Mouse (Mus musculus) neural tube, embryonic 13.5 days (tissue): Measurements from ENCODE around the gene Dlgap1. TPM values are rescaled to one million over a fixed set of nuclear protein-coding genes. Genes with fewer than 3 reads are reported as not detected.

Experiments
- ATAC-seq: fragments of 200-750 bp; cut with Nextera tagmentation; 2 replicates; pipeline ENCODE4 v1.8.0; 2017; ENCODE audit warnings: low read depth, mild to moderate bottlenecking, moderate TSS enrichment, moderate library complexity
- H3K27ac ChIP-seq: fragments of 300-500 bp; sonication (generic); replicated peaks from 2 replicates; pipeline ENCODE4 v1.5.1; 2015; ENCODE audit warnings: moderate library complexity, mild to moderate bottlenecking, inconsistent platforms
- H3K27me3 ChIP-seq: fragments of 300-500 bp; sonication (generic); 2 replicates; pipeline ENCODE4 v1.6.1; 2015; ENCODE audit warnings: mild to moderate bottlenecking, inconsistent platforms
- H3K36me3 ChIP-seq: fragments of 300-500 bp; sonication (generic); 2 replicates; pipeline ENCODE4 v1.6.1; 2015; ENCODE audit warnings: mild to moderate bottlenecking, inconsistent platforms
- H3K4me1 ChIP-seq: fragments of 300-500 bp; sonication (generic); replicated peaks from 2 replicates; pipeline ENCODE4 v1.6.1; 2015; ENCODE audit warnings: inconsistent platforms
- H3K4me2 ChIP-seq: fragments of 300-500 bp; sonication (generic); 2 replicates; pipeline ENCODE4 v1.6.1; 2015; ENCODE audit warnings: inconsistent platforms, mild to moderate bottlenecking, moderate library complexity
- H3K4me3 ChIP-seq: fragments of 300-500 bp; sonication (generic); 2 replicates; pipeline ENCODE4 v1.5.1; 2015; ENCODE audit warnings: mild to moderate bottlenecking, inconsistent platforms
- H3K9ac ChIP-seq: fragments of 300-500 bp; sonication (generic); 2 replicates; pipeline ENCODE4 v1.6.1; 2015; ENCODE audit warnings: moderate library complexity, mild to moderate bottlenecking, inconsistent platforms
- H3K9me3 ChIP-seq: fragments of 300-500 bp; sonication (generic); 2 replicates; pipeline ENCODE4 v1.6.1; 2016; ENCODE audit warnings: inconsistent platforms
- WGBS: fragments of 180-500 bp; shearing (Covaris S2); methylation state at CpG from one replicate; pipeline ENCODE4 v1.1.7; 2015; 5-methylcytosine and 5-hydroxymethylcytosine counted together
- polyA plus RNA-seq: library from polyadenylated mRNA; unstranded; fragments of >200 nt; fragmentation: Nextera tagmentation; extraction: Ambion mirVana; gene quantifications from 2 replicates; pipeline ENCODE4 v1.2.1, GENCODE M21; 2015

Dlgap1 gene
- polyA plus RNA-seq, 1 experiment from 2014 or later = 19.2 TPM

DNA sequence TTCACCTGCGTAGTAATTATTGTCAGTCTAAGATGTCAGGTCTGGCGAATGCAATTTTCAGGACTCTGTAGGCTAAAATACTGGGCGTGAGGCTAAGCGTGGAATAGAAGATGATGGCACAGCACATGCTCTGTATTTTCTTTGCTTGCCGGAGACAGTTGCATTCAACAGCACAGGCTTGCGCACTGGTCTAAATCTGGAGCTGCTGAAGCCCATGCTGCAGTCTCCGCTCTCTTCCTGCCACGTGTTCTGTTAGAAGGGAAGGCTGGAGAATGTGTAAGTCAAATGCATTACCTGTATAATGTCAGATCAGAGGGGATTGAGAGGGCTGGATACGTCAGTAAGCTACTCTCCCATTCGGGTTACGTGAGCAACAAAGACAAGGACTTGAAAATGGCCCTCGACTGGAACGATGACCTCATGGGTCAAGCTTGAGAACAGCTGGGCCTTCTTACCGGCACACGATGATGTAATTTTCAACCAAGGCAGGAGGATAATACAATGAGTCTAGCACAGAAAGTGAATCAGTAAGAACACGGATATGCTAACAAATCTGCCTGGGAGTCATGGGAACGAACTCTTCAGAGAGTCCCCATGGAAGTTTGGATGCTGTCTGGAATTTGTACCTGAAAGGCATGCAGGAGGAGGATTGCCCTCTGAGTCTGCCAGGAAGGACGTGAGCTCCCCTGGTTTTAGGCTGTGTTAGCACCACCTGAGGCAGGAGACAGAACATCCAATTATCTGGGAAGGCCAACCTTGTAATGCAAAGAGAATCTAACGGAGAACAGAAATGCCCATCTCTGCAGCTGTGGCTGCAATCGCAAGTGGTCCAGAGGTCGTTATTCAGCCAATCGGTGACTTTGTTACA, 339.7 kb downstream of the Dlgap1 start:
- H3K36me3 ChIP-seq = no peaks in the 10 kb centered on the region
- 0 out of 2 replicates have a peak overlapping the region, but pooled peaks have one; percentile 1 for H3K4me2 ChIP-seq
- ATAC-seq = peak; percentile 64
- no peak overlapping the region for H3K4me3 ChIP-seq
- H3K27me3 ChIP-seq = no peaks in the 10 kb centered on the region
- peak overlapping the region; percentile 74 for H3K27ac ChIP-seq
- H3K9me3 ChIP-seq = no peaks in the 10 kb centered on the region
- H3K9ac ChIP-seq = no peak overlapping the region
- WGBS = 67% methylated on average over 22 of the region's 22 CpGs
- H3K4me1 ChIP-seq = peaks cover 30% of the 10 kb centered on the region

- no peak overlapping the region for H3K4me3 ChIP-seq
- no peaks in the 10 kb centered on the region for H3K36me3 ChIP-seq
- WGBS = 87% methylated on average over 5 of the region's 5 CpGs
- no peaks in the 10 kb centered on the region for H3K9me3 ChIP-seq
- no peak for ATAC-seq
- no peak overlapping the region for H3K9ac ChIP-seq
- H3K27ac ChIP-seq = no peak overlapping the region
- no peaks in the 10 kb centered on the region for H3K27me3 ChIP-seq
- H3K4me2 ChIP-seq = no peak overlapping the region
- H3K4me1 ChIP-seq = no peaks in the 10 kb centered on the region
Measured at GRCm38 (mm10) chr17:70316327-70316726, 347.5 kb downstream of the Dlgap1 start.

DNA sequence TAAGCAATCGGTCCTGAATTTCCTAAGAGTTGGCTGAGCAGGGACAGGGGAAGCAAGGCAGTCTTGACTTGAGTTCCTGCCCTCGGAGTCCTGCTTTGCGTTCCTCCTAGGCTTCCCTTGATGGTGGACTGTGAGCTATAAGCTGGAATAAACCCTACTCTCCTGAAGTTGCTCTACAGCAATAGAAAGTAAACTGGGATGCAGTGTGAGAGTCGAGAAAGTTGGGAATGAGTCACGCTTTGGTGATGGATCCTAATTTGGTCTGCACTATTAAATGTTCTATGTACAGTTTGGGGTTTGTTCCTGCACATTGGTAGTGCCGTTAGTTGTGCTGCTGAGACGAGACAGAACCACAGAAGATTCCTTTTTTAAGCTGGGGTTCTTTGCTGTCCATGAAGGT, 348.9 kb downstream of the Dlgap1 start:
- no peak overlapping the region for H3K9ac ChIP-seq
- H3K27ac ChIP-seq = no peak overlapping the region
- no peaks in the 10 kb centered on the region for H3K36me3 ChIP-seq
- no peak overlapping the region for H3K4me2 ChIP-seq
- H3K4me3 ChIP-seq = no peak overlapping the region
- no peaks in the 10 kb centered on the region for H3K9me3 ChIP-seq
- H3K27me3 ChIP-seq = no peaks in the 10 kb centered on the region
- no peak for ATAC-seq
- 90% methylated on average over 7 of the region's 7 CpGs for WGBS
- no peaks in the 10 kb centered on the region for H3K4me1 ChIP-seq

DNA sequence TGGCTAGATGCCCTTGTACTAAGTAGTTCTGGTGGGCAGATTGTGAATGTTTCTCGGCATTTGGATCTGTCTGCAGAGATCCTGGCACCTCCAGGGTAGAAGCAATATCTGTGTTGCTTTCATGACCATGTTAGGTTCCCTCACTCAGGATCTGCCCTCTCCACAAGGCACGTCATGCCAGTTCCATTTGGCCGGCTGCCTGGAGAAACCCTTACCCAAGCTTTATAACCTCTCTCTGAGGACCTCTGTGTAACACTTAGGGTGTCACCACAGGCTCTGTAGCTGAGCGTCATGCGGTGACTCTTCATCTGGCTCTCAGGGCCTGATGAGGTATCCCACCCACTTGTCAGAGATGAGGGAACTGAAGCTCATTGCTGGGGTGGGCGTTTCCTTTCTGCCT, 353.1 kb downstream of the Dlgap1 start:
- H3K9me3 ChIP-seq = no peaks in the 10 kb centered on the region

GRCm38 (mm10) chr17:70333440-70333839, 364.6 kb downstream of the Dlgap1 start:
- H3K27me3 ChIP-seq = no peaks in the 10 kb centered on the region
- no peaks in the 10 kb centered on the region for H3K36me3 ChIP-seq
- H3K9ac ChIP-seq = no peak overlapping the region
- H3K27ac ChIP-seq = no peak overlapping the region
- no peak for ATAC-seq
- no peak overlapping the region for H3K4me2 ChIP-seq
- H3K9me3 ChIP-seq = no peaks in the 10 kb centered on the region
- WGBS = 82% methylated on average over 6 of the region's 6 CpGs
- H3K4me3 ChIP-seq = no peak overlapping the region
- no peaks in the 10 kb centered on the region for H3K4me1 ChIP-seq

More for the DNA sequence above, 353.1 kb downstream of the Dlgap1 start:
- Histone ChIP-seq H3K4me3 (no peak overlapping the region), H3K9ac (no peak overlapping the region), H3K4me1 (no peaks in the 10 kb centered on the region), H3K36me3 (no peaks in the 10 kb centered on the region), H3K4me2 (no peak overlapping the region), H3K27ac (no peak overlapping the region), H3K27me3 (no peaks in the 10 kb centered on the region)
- 79% methylated on average over 6 of the region's 6 CpGs for WGBS
- no peak for ATAC-seq

DNA sequence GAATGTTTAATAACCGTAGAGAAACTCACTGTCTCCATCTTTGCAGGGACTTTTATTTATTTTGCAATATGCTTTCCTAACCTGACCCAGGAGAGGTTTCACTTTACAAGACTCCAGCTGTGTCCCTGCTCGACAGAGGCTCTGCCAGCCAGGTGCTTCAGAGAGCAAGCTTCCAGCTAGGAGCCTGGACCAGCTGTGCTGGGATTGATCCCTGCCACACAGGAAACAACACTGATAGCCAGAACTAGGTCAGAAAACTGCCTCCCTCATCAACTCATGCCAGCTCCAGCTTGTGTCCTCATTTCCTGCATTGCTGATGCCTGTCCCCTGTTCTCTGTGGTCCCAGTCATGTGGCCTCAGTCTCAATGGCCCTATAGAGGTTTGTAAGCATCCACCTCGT, 365.3 kb downstream of the Dlgap1 start:
- no peak overlapping the region for H3K9ac ChIP-seq
- H3K36me3 ChIP-seq = no peaks in the 10 kb centered on the region
- H3K4me1 ChIP-seq = no peaks in the 10 kb centered on the region
- ATAC-seq = peak; percentile 19; the same call in 1 of the 2 replicates
- no peaks in the 10 kb centered on the region for H3K27me3 ChIP-seq
- H3K27ac ChIP-seq = no peak overlapping the region
- no peak overlapping the region for H3K4me2 ChIP-seq
- no peaks in the 10 kb centered on the region for H3K9me3 ChIP-seq
- no peak overlapping the region for H3K4me3 ChIP-seq
- 50% methylated on average over 3 of the region's 3 CpGs for WGBS

DNA sequence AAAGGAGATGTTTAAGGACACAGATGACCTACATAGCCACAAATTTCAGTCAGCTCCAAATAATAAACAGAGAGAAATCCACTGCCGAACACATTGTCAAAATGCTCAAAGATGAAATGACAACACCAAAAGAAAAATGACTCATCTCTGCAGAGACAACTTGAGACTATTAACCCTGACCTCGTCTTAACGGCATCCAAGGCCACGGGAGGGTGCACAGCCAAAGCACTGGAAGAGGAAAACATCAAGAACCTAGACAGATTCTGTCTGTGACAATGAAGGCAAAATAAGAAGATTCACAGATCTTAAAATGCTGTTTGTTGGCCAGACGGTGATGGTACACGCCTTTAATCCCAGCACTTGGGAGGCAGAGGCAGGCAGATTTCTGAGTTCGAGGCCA, 370.9 kb downstream of the Dlgap1 start:
- no peak overlapping the region for H3K9ac ChIP-seq
- 86% methylated on average over 7 of the region's 7 CpGs for WGBS
- no peak overlapping the region for H3K27ac ChIP-seq
- H3K36me3 ChIP-seq = no peaks in the 10 kb centered on the region
- no peak overlapping the region for H3K4me3 ChIP-seq
- H3K4me2 ChIP-seq = no peak overlapping the region
- no peaks in the 10 kb centered on the region for H3K27me3 ChIP-seq
- no peak for ATAC-seq
- H3K9me3 ChIP-seq = no peaks in the 10 kb centered on the region
- H3K4me1 ChIP-seq = no peaks in the 10 kb centered on the region; the same call in 1 of the 2 replicates

DNA sequence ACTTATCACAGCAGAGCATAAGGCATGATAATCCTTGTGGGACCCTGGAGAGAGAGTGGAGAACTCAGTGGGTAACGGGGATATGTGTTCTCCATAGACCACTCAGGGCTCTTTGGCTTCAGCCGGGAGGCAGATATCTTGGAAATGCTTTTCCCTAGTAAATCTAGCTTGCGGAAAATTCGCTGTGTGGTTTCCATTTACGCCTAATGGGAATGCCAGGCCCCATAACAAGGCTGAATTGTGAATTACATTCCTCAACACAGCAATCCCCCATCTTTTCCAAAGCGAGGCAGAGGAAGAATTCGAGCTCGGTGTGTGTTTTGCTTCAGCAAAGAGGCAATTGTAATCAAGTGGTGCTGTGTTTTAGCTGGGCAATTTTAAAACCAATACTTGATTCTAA, 372.4 kb downstream of the Dlgap1 start:
- WGBS = 69% methylated on average over 8 of the region's 8 CpGs
- Histone ChIP-seq H3K27me3 (no peaks in the 10 kb centered on the region), H3K9me3 (no peaks in the 10 kb centered on the region), H3K9ac (no peak overlapping the region), H3K36me3 (no peaks in the 10 kb centered on the region), H3K4me3 (no peak overlapping the region), H3K27ac (peak overlapping the region; percentile 61), H3K4me1 (no peaks in the 10 kb centered on the region; the same call in 1 of the 2 replicates), H3K4me2 (no peak overlapping the region)
- no peak for ATAC-seq

GRCm38 (mm10) chr17:70341920-70342319, 373.0 kb downstream of the Dlgap1 start:
- peak overlapping the region; percentile 61; the same call in 1 of the 2 replicates for H3K27ac ChIP-seq
- ATAC-seq = no peak

GRCm38 (mm10) chr17:70347403-70347802, 378.5 kb downstream of the Dlgap1 start:
- Histone ChIP-seq H3K4me3 (no peak overlapping the region), H3K36me3 (no peaks in the 10 kb centered on the region), H3K27ac (no peak overlapping the region), H3K27me3 (no peaks in the 10 kb centered on the region), H3K4me2 (no peak overlapping the region), H3K9ac (no peak overlapping the region), H3K4me1 (no peaks in the 10 kb centered on the region), H3K9me3 (no peaks in the 10 kb centered on the region)
- WGBS = 90% methylated on average over 4 of the region's 4 CpGs
- no peak for ATAC-seq

More at GRCm38 (mm10) chr17:70341920-70342319, 373.0 kb downstream of the Dlgap1 start:
- Histone ChIP-seq H3K4me2 (no peak overlapping the region), H3K36me3 (no peaks in the 10 kb centered on the region), H3K27me3 (no peaks in the 10 kb centered on the region), H3K9ac (no peak overlapping the region), H3K9me3 (no peaks in the 10 kb centered on the region), H3K4me1 (no peaks in the 10 kb centered on the region; the same call in 1 of the 2 replicates), H3K4me3 (no peak overlapping the region)
- WGBS = 76% methylated on average over 6 of the region's 6 CpGs

DNA sequence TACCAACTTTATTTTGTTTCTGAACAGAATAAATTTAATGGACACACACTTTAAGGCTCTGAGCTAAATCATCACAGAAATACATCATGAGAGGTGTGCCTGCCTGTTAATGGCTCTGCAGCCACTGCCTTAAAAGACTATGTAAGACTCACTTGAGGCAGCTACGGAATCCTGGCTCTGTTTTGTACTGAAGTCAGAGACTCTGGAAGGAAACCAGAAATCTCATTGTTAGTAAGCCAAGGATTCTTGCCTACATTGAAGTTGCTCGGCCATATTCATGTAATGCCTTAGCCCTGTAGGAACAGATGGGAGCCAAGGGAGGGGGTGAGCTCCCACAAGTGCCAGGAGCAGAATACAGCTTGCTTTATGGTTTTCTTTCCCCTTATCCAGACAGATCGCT, 394.7 kb downstream of the Dlgap1 start:
- H3K9me3 ChIP-seq = no peaks in the 10 kb centered on the region
- no peak for ATAC-seq
- H3K27ac ChIP-seq = no peak overlapping the region
- no peak overlapping the region for H3K4me2 ChIP-seq
- no peaks in the 10 kb centered on the region for H3K36me3 ChIP-seq
- no peak overlapping the region for H3K9ac ChIP-seq
- no peak overlapping the region for H3K4me3 ChIP-seq
- 60% methylated on average over 3 of the region's 3 CpGs for WGBS
- no peaks in the 10 kb centered on the region for H3K27me3 ChIP-seq
- no peaks in the 10 kb centered on the region for H3K4me1 ChIP-seq

DNA sequence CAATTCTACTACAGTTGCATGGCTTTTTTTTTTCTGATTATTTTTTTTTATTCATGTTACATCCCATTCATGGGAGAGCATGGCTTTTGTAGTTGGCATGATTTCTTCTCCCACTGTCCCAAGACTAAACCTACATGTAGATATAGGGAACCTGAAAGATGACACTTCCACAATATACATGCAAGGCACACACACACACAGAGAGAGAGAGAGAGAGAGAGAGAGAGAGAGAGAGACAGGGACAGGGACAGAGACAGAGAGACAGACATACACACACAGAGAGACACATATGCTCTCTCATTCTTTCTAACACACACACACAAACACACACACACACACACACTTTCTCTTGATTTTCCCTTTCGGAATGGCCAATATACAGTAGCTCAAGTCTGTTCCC, 395.1 kb downstream of the Dlgap1 start:
- Histone ChIP-seq H3K4me1 (no peaks in the 10 kb centered on the region), H3K4me2 (no peak overlapping the region), H3K4me3 (no peak overlapping the region), H3K9ac (no peak overlapping the region), H3K36me3 (no peaks in the 10 kb centered on the region), H3K27me3 (no peaks in the 10 kb centered on the region), H3K27ac (no peak overlapping the region), H3K9me3 (no peaks in the 10 kb centered on the region)
- no peak for ATAC-seq
- WGBS = 59% methylated on average over 1 of the region's 1 CpGs

DNA sequence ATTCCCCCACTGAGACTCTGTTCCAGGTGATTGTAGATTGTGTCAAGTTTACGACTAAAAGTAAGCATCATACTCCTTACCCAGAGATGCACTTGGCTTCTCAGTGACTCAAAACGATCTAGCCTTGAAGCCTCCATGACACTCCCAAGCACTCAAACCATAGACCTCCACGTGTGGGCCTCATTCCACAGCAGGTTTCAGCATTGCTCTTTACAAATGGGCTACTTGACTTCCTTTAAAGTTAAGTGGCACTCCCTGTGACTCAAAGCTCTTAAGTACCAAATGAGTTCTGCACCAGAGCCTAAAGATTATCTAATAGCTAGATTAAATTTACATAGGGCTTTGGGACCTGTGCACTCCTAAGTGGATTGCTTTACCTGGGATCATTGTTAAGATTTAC, 400.3 kb downstream of the Dlgap1 start:
- H3K27me3 ChIP-seq = no peaks in the 10 kb centered on the region
- H3K9me3 ChIP-seq = no peaks in the 10 kb centered on the region
- no peak overlapping the region for H3K4me3 ChIP-seq
- H3K4me2 ChIP-seq = no peak overlapping the region
- H3K27ac ChIP-seq = no peak overlapping the region
- ATAC-seq = no peak
- H3K4me1 ChIP-seq = no peaks in the 10 kb centered on the region
- 79% methylated on average over 3 of the region's 3 CpGs for WGBS
- no peak overlapping the region for H3K9ac ChIP-seq
- H3K36me3 ChIP-seq = no peaks in the 10 kb centered on the region
